Mouse (Mus musculus): ENCODE data around the gene Llph. TPM values are rescaled to one million over a fixed set of nuclear protein-coding genes. Genes with fewer than 3 reads are reported as not detected.
A peak's percentile ranks its signal among the peaks of the same experiment; 100 is the strongest.

Gene Llph
- polyA plus RNA-seq, 1 experiment from 2014 or later = 42.6 TPM

- Histone ChIP-seq H3K27me3 (no peaks in the 10 kb centered on the region), H3K27ac (no peak overlapping the region), H3K9ac (no peak overlapping the region), H3K4me3 (replicated peaks) (no peak overlapping the region), H3K4me1 (replicated peaks) (no peaks in the 10 kb centered on the region), H3K4me2 (no peak overlapping the region), H3K36me3 (no peaks in the 10 kb centered on the region), H3K9me3 (replicated peaks) (no peaks in the 10 kb centered on the region)
- DNase-seq = no peak
- ATAC-seq (ENCODE audit: low read depth) = no peak
- WGBS (ENCODE audit: insufficient replicate concordance) = 22% methylated on average over 8 of the region's 8 CpGs
Measured at GRCm38 (mm10) chr10:120252800-120253199, 25.9 kb downstream of the Llph start.

DNA sequence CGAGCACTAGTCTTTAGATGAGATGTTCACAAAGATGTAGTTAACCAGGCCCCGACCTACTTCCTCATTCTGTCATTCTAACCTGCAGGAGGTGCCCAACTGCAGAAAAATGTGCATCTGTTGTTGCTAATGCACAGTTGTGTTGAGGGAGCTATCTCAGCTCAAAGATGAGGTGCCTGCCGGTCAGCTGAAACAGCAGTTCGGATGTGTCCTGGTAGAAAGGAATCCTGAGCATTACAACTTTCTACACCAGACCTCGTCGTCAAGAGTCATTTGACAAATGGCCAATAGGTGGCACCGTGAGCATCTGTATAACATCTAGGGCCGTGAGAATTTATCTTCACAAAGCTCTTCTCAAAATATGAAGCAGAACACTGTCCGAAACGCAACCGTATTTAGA is 30.4 kb downstream of the Llph start:
- no peak overlapping the region for H3K4me3 ChIP-seq (replicated peaks)
- H3K9ac ChIP-seq = no peak overlapping the region
- H3K4me2 ChIP-seq = no peak overlapping the region
- DNase-seq (no peak), ATAC-seq (ENCODE audit: low read depth) (no peak)
- H3K9me3 ChIP-seq (replicated peaks) = no peaks in the 10 kb centered on the region
- no peaks in the 10 kb centered on the region for H3K27me3 ChIP-seq
- H3K27ac ChIP-seq = no peak overlapping the region
- 21% methylated on average over 11 of the region's 11 CpGs for WGBS (ENCODE audit: insufficient replicate concordance)
- H3K36me3 ChIP-seq = no peaks in the 10 kb centered on the region
- no peaks in the 10 kb centered on the region for H3K4me1 ChIP-seq (replicated peaks)

DNA sequence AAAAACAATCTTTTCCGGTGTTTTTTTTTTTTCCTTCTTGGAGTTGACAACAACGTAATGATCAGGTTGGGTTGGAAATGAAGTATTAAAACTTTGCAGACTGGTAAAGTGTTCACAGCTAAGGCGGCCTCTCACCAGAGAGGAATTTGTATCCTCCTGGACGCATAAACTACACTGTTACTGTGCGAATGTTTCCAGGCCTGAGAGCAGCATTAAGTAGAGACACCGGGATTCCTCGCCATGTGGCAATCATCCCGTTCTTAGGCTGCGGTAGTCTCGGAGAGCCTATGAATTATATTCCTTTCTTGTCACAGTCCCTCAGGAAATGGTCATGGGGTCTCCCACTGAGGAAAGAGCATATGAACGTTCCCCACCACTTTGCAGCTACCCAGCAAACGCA is 40.9 kb downstream of the Llph start:
- H3K9me3 ChIP-seq (replicated peaks) = no peaks in the 10 kb centered on the region
- 73% methylated on average over 12 of the region's 12 CpGs for WGBS (ENCODE audit: insufficient replicate concordance)
- no peaks in the 10 kb centered on the region for H3K36me3 ChIP-seq
- no peak overlapping the region for H3K4me2 ChIP-seq
- H3K27me3 ChIP-seq = no peaks in the 10 kb centered on the region
- no peak overlapping the region for H3K9ac ChIP-seq
- no peak for ATAC-seq (ENCODE audit: low read depth)
- no peak for DNase-seq
- H3K4me3 ChIP-seq (replicated peaks) = no peak overlapping the region
- no peak overlapping the region for H3K27ac ChIP-seq
- H3K4me1 ChIP-seq (replicated peaks) = peaks cover 9% of the 10 kb centered on the region; the same call in 1 of the 2 replicates

DNA sequence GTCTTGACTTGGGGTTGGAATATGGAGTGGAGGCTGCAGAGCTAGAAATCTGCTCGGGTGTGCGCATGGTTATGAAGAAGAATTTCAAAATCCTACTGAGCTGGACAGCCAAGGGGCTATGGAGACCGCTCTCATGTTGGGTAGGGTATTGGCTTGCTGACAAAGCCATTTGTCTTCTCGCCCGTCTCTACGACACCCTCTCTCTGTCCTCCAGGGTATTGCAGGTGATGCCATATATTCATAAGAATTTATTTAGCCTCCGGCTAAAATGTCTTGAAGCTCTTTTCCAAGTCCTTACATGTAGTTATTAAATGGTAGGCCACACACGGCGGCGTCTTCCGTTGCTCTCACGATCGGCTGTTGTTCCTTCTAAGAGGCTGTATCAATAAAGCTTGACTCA is 43.1 kb downstream of the Llph start:
- Histone ChIP-seq H3K9ac (no peak overlapping the region), H3K4me1 (replicated peaks) (peaks cover 9% of the 10 kb centered on the region; the same call in 1 of the 2 replicates), H3K27ac (no peak overlapping the region), H3K4me3 (replicated peaks) (no peak overlapping the region), H3K9me3 (replicated peaks) (no peaks in the 10 kb centered on the region), H3K4me2 (no peak overlapping the region), H3K27me3 (no peaks in the 10 kb centered on the region), H3K36me3 (no peaks in the 10 kb centered on the region)
- no peak for DNase-seq
- WGBS (ENCODE audit: insufficient replicate concordance) = 80% methylated on average over 13 of the region's 13 CpGs
- no peak for ATAC-seq (ENCODE audit: low read depth)

- Histone ChIP-seq H3K9me3 (replicated peaks) (no peaks in the 10 kb centered on the region), H3K4me3 (replicated peaks) (no peak overlapping the region), H3K27me3 (no peaks in the 10 kb centered on the region), H3K4me1 (replicated peaks) (peaks cover 9% of the 10 kb centered on the region; the same call in 1 of the 2 replicates), H3K9ac (no peak overlapping the region), H3K36me3 (no peaks in the 10 kb centered on the region), H3K4me2 (no peak overlapping the region), H3K27ac (no peak overlapping the region)
- no peak for ATAC-seq (ENCODE audit: low read depth)
- peak; percentile 32 for DNase-seq
- 50% methylated on average over 4 of the region's 4 CpGs for WGBS (ENCODE audit: insufficient replicate concordance)
Measured at GRCm38 (mm10) chr10:120270777-120271176, 43.9 kb downstream of the Llph start.

GRCm38 (mm10) chr10:120271318-120271717 is 44.4 kb downstream of the Llph start:
- H3K27me3 ChIP-seq = no peaks in the 10 kb centered on the region
- DNase-seq (no peak), ATAC-seq (ENCODE audit: low read depth) (no peak; the same call in 1 of the 2 replicates)
- no peak overlapping the region for H3K27ac ChIP-seq
- 30% methylated on average over 6 of the region's 6 CpGs for WGBS (ENCODE audit: insufficient replicate concordance)
- peak overlapping the region; percentile 57 for H3K4me2 ChIP-seq
- H3K9ac ChIP-seq = no peak overlapping the region
- H3K36me3 ChIP-seq = no peaks in the 10 kb centered on the region
- H3K4me1 ChIP-seq (replicated peaks) = peaks cover 9% of the 10 kb centered on the region; the same call in 1 of the 2 replicates
- no peak overlapping the region for H3K4me3 ChIP-seq (replicated peaks)
- H3K9me3 ChIP-seq (replicated peaks) = no peaks in the 10 kb centered on the region

GRCm38 (mm10) chr10:120271879-120272269 is 45.0 kb downstream of the Llph start:
- H3K27ac ChIP-seq = no peak overlapping the region
- ATAC-seq (ENCODE audit: low read depth) = no peak
- H3K9me3 ChIP-seq (replicated peaks) = no peaks in the 10 kb centered on the region
- peaks cover 9% of the 10 kb centered on the region; the same call in 1 of the 2 replicates for H3K4me1 ChIP-seq (replicated peaks)
- H3K9ac ChIP-seq = no peak overlapping the region
- DNase-seq = no peak
- peak overlapping the region; percentile 57 for H3K4me2 ChIP-seq
- no peaks in the 10 kb centered on the region for H3K27me3 ChIP-seq
- WGBS (ENCODE audit: insufficient replicate concordance) = 29% methylated on average over 10 of the region's 11 CpGs
- no peaks in the 10 kb centered on the region for H3K36me3 ChIP-seq
- H3K4me3 ChIP-seq (replicated peaks) = 0 out of 2 replicates have a peak overlapping the region, but pooled peaks have one; percentile 16

- Histone ChIP-seq H3K9me3 (replicated peaks) (no peaks in the 10 kb centered on the region), H3K9ac (no peak overlapping the region), H3K27me3 (no peaks in the 10 kb centered on the region), H3K27ac (no peak overlapping the region), H3K4me3 (replicated peaks) (peak overlapping the region; percentile 16; the same call in 1 of the 2 replicates), H3K4me1 (replicated peaks) (peaks cover 9% of the 10 kb centered on the region; the same call in 1 of the 2 replicates), H3K4me2 (peak overlapping the region; percentile 57), H3K36me3 (no peaks in the 10 kb centered on the region)
- DNase-seq (no peak), ATAC-seq (ENCODE audit: low read depth) (peak; percentile 18; the same call in 1 of the 2 replicates)
- WGBS (ENCODE audit: insufficient replicate concordance) = 23% methylated on average over 19 of the region's 19 CpGs
Measured at GRCm38 (mm10) chr10:120272270-120272883, 45.5 kb downstream of the Llph start.

- WGBS (ENCODE audit: insufficient replicate concordance) = 59% methylated on average over 7 of the region's 7 CpGs
- H3K27me3 ChIP-seq = no peaks in the 10 kb centered on the region
- no peaks in the 10 kb centered on the region for H3K9me3 ChIP-seq (replicated peaks)
- H3K9ac ChIP-seq = no peak overlapping the region
- H3K4me1 ChIP-seq (replicated peaks) = peaks cover 9% of the 10 kb centered on the region; the same call in 1 of the 2 replicates
- H3K4me3 ChIP-seq (replicated peaks) = no peak overlapping the region
- H3K36me3 ChIP-seq = no peaks in the 10 kb centered on the region
- no peak for DNase-seq
- no peak overlapping the region for H3K4me2 ChIP-seq
- ATAC-seq (ENCODE audit: low read depth) = no peak
- H3K27ac ChIP-seq = no peak overlapping the region
Measured at GRCm38 (mm10) chr10:120273335-120273734, 46.5 kb downstream of the Llph start.

DNA sequence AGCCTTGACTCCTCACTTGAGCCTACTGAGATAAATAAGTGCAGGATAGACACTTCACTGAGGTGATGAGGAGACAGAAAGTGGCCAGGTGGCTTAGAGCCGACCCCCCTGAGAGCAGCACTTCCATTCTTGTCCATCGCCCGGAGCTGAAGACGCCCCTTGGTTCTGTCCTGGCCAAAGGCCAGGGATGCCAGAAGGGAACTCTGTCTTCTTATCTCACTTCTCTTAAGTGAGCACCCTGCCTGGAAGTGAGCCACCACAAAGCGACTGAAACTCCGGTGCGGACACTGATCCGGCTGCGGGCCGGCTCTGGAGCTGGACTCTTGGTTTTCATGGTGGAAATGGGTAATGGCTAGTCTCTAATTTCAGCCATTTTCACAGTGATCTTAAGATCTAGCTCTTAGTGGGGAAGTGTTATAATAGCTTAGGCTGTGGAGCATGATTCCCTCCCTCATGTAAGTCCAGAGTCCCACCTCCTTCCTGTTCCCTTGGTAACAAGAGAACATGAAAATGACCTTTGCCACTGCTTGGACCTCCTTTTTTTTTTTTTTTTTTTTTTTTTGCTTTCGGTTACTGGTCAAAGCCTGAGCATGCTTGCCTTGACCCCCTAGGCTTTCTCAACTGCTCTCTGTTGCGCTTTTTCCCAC is 52.7 kb downstream of the Llph start:
- Histone ChIP-seq H3K27me3 (no peaks in the 10 kb centered on the region), H3K4me1 (replicated peaks) (no peaks in the 10 kb centered on the region; the same call in 1 of the 2 replicates), H3K9me3 (replicated peaks) (no peaks in the 10 kb centered on the region), H3K36me3 (no peaks in the 10 kb centered on the region), H3K4me3 (replicated peaks) (no peak overlapping the region), H3K4me2 (no peak overlapping the region), H3K27ac (no peak overlapping the region), H3K9ac (no peak overlapping the region)
- WGBS (ENCODE audit: insufficient replicate concordance) = 69% methylated on average over 12 of the region's 12 CpGs
- DNase-seq = no peak
- no peak for ATAC-seq (ENCODE audit: low read depth)

DNA sequence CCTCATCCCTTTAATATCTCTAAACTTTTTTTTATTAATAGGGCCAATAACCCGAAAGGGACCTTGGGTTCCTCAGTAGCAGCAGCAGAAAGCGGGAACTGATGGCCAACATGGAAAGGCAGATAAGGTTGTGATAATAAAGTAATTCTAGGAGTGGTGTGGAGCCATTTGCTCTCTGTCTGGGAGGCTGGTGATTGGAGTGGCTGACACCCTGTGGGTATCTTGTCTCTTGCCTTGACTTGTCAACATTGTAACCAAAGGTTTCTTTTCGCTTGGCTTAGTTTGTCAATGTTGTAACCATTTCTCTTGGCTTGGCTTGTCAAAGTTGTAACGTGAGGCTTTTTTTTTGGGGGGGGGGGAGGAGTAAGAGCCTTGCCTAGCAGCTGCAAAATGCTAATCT is 53.5 kb downstream of the Llph start:
- DNase-seq (no peak), ATAC-seq (ENCODE audit: low read depth) (no peak)
- Histone ChIP-seq H3K4me3 (replicated peaks) (no peak overlapping the region), H3K4me1 (replicated peaks) (no peaks in the 10 kb centered on the region; the same call in 1 of the 2 replicates), H3K36me3 (no peaks in the 10 kb centered on the region), H3K4me2 (no peak overlapping the region), H3K27me3 (no peaks in the 10 kb centered on the region), H3K9ac (no peak overlapping the region), H3K9me3 (replicated peaks) (no peaks in the 10 kb centered on the region), H3K27ac (no peak overlapping the region)
- 36% methylated on average over 4 of the region's 4 CpGs for WGBS (ENCODE audit: insufficient replicate concordance)

- H3K27me3 ChIP-seq = no peaks in the 10 kb centered on the region
- no peak for DNase-seq
- no peak overlapping the region for H3K4me2 ChIP-seq
- WGBS (ENCODE audit: insufficient replicate concordance) = 64% methylated on average over 5 of the region's 5 CpGs
- H3K36me3 ChIP-seq = no peaks in the 10 kb centered on the region
- H3K9me3 ChIP-seq (replicated peaks) = no peaks in the 10 kb centered on the region
- no peak overlapping the region for H3K9ac ChIP-seq
- no peak overlapping the region for H3K4me3 ChIP-seq (replicated peaks)
- H3K27ac ChIP-seq = no peak overlapping the region
- H3K4me1 ChIP-seq (replicated peaks) = no peaks in the 10 kb centered on the region; the same call in 1 of the 2 replicates
- no peak for ATAC-seq (ENCODE audit: low read depth)
Measured at GRCm38 (mm10) chr10:120281700-120282099, 54.8 kb downstream of the Llph start.
